ENCODE assay signal across 1 mouse cellular context in genomic region chr14:55011116-55011515, GRCm38 (mm10).
TF ChIP-seq lines count a peak whose summit lies in the region.

No protein-coding gene starts in this region.

TF ChIP-seq in CH12.LX, 34 proteins besides CTCF, POLR2A, EP300 and RAD21 (continued from another document):
- TF ChIP-seq E2F4 (IDR thresholded peaks at IDR 0.05; ENCODE audit: insufficient replicate concordance, low read depth, low read length) (no peak), SIN3A (IDR thresholded peaks at IDR 0.05; ENCODE audit: low read length) (no peak), TBP (conservative IDR thresholded peaks at IDR 0.05; ENCODE audit: low read depth, low read length) (no peak), MEF2A (IDR thresholded peaks at IDR 0.05; ENCODE audit: borderline replicate concordance, low read depth, low read length) (no peak), RCOR1 (conservative IDR thresholded peaks at IDR 0.05; ENCODE audit: low read depth, low read length) (no peak), ETS1 (conservative IDR thresholded peaks at IDR 0.05; ENCODE audit: low read depth, low read length) (no peak), MYC (IDR thresholded peaks at IDR 0.05; ENCODE audit: low read depth, low read length) (no peak), MAFK (IDR thresholded peaks at IDR 0.05; ENCODE audit: insufficient replicate concordance, low read length) (no peak), PAX5 (IDR thresholded peaks at IDR 0.05; ENCODE audit: low read length) (no peak), POLR2AphosphoS2 (IDR thresholded peaks at IDR 0.05; ENCODE audit: low read depth, low read length) (no peak), NELFE (IDR thresholded peaks at IDR 0.05; ENCODE audit: low read depth, low read length) (no peak), ZKSCAN1 (IDR thresholded peaks at IDR 0.05; ENCODE audit: borderline replicate concordance, low read depth, low read length) (no peak), KAT2A (IDR thresholded peaks at IDR 0.05; ENCODE audit: insufficient replicate concordance, low read length) (no peak), BHLHE40 (IDR thresholded peaks at IDR 0.05; ENCODE audit: low read depth, low read length) (no peak)
